Mouse (Mus musculus) liver, embryonic 14.5 days (tissue): ENCODE results near the gene Serpinb6b.

Source experiments
- CTCF ChIP-seq: IDR thresholded peaks from 2 replicates; pipeline ENCODE4 v1.5.1; 2016; ENCODE audit warnings: antibody characterized with exemption, low read depth, control low read depth
- EP300 ChIP-seq: IDR thresholded peaks from 2 replicates; pipeline ENCODE4 v1.6.1; 2016; ENCODE audit warnings: antibody characterized with exemption, low read depth

- no peak for TF ChIP-seq CTCF
- no peak for TF ChIP-seq EP300
Measured at GRCm38 (mm10) chr13:33005501-33006075, 40.6 kb downstream of the Serpinb6b start.
